Mouse (Mus musculus): ENCODE results near the gene Gabra4.

GRCm38 (mm10) chr5:71639804-71640203 is 18.3 kb downstream of the Gabra4 start:
- no peak for TF ChIP-seq CTCF (IDR thresholded peaks at IDR 0.05; ENCODE audit: low read depth)
- TF ChIP-seq EP300 (IDR thresholded peaks at IDR 0.05; ENCODE audit: low read depth), result no peak
